Mouse (Mus musculus) stomach, embryonic 14.5 days (tissue): ENCODE measurements at regions not wholly inside any gene's neighbourhood (a gene's known extent, or its start where the extent isn't known, plus 50 kb on each side); places are given as distances from the start of the nearest gene placed in this dataset.

Source experiments
- ATAC-seq: fragments of 200-750 bp; cut with Nextera tagmentation; 2 replicates; pipeline ENCODE4 v1.8.0; 2017; ENCODE audit warnings: low read depth, moderate TSS enrichment; ENCODE audit not compliant: insufficient number of reproducible peaks, insufficient read depth, low FRiP score
- H3K27ac ChIP-seq: fragments of 300-500 bp; sonication (generic); 2 replicates; pipeline ENCODE4 v1.5.1; 2014; ENCODE audit warnings: mild to moderate bottlenecking, low read length, moderate library complexity, mixed read lengths
- H3K27me3 ChIP-seq: fragments of 300-500 bp; sonication (generic); 2 replicates; pipeline ENCODE4 v1.6.1; 2014; ENCODE audit warnings: low read length, control low read depth, mixed read lengths; ENCODE audit not compliant: control insufficient read depth, insufficient read depth
- H3K36me3 ChIP-seq: fragments of 300-500 bp; sonication (generic); 2 replicates; pipeline ENCODE4 v1.6.1; 2014; ENCODE audit warnings: mild to moderate bottlenecking, control low read depth, low read length, moderate library complexity, mixed read lengths; ENCODE audit not compliant: control insufficient read depth, insufficient read depth
- H3K4me1 ChIP-seq: fragments of 300-500 bp; sonication (generic); 2 replicates; pipeline ENCODE4 v1.6.1; 2014; ENCODE audit warnings: low read length, control low read depth, mixed read lengths; ENCODE audit not compliant: control insufficient read depth, insufficient read depth
- H3K4me2 ChIP-seq: fragments of 300-500 bp; sonication (generic); replicated peaks from 2 replicates; pipeline ENCODE4 v1.6.1; 2014; ENCODE audit warnings: low read depth, low read length, control low read depth
- H3K4me3 ChIP-seq: fragments of 300-500 bp; sonication (generic); 2 replicates; pipeline ENCODE4 v1.5.1; 2014; ENCODE audit warnings: low read depth, low read length, control low read depth
- H3K9ac ChIP-seq: fragments of 300-500 bp; sonication (generic); replicated peaks from 2 replicates; pipeline ENCODE4 v1.6.1; 2014; ENCODE audit warnings: low read depth, mild to moderate bottlenecking, control low read depth, low read length, moderate library complexity, mixed read lengths
- H3K9me3 ChIP-seq: fragments of 300-500 bp; sonication (generic); 2 replicates; pipeline ENCODE4 v1.6.1; 2016; ENCODE audit warnings: low read depth, low read length, control low read depth; ENCODE audit not compliant: control insufficient read depth
- WGBS: fragments of 180-500 bp; shearing (Covaris S2); extraction: QIAGEN DNeasy Blood & Tissue Kit; methylation state at CpG from one replicate; pipeline ENCODE4 v1.1.7; 2014; 5-methylcytosine and 5-hydroxymethylcytosine counted together

DNA sequence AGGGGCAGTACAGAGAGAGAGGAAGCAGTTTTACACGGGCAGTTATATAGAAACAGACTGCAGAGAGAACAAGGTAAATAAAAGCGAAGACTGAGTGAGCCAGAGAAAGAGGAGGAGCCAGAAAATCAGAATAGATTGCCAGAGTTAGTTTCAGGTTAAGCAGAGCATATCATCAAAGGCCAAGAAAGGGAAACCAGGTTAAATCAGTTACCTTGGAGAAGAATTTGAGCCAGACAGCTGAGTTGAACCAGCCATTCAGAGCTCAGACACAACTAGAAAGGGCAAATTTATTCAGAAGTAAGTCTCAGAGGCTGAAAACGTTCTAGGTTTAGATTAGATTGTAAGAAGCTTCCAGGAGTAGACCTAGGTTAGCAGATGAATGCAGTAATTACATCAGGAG, 858.6 kb downstream of the Adgrl3 start:
- Histone ChIP-seq H3K9ac (no peak overlapping the region), H3K27ac (no peak overlapping the region), H3K27me3 (no peaks in the 10 kb centered on the region), H3K36me3 (no peaks in the 10 kb centered on the region), H3K4me3 (no peak overlapping the region), H3K4me2 (no peak overlapping the region), H3K9me3 (no peaks in the 10 kb centered on the region), H3K4me1 (no peaks in the 10 kb centered on the region)
- no peak for ATAC-seq
- WGBS, result 56% methylated on average over 3 of the region's 3 CpGs

DNA sequence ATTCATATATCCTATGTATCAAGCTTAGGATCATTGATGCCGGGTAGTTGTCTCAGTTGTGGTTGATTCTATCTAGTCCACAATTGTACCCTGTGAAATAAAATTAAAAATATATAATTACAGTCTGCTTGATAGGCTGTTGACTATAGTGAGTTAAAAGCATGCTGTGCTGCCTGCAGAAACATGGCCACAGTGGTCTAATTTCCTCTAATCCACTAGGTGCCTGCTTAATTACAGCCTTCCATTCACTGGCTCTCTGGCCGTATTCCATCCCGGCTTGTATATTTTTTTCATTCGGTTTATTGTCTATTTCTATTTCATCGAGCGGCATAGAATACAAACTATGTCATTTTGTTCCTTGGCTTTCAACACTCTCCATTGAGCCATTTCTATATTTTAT, 873.4 kb downstream of the Adgrl3 start:
- Histone ChIP-seq H3K36me3 (no peaks in the 10 kb centered on the region), H3K27ac (no peak overlapping the region), H3K4me2 (no peak overlapping the region), H3K9ac (no peak overlapping the region), H3K4me1 (no peaks in the 10 kb centered on the region), H3K27me3 (no peaks in the 10 kb centered on the region), H3K9me3 (no peaks in the 10 kb centered on the region), H3K4me3 (no peak overlapping the region)
- ATAC-seq, result no peak
- WGBS, result 91% methylated on average over 6 of the region's 6 CpGs

DNA sequence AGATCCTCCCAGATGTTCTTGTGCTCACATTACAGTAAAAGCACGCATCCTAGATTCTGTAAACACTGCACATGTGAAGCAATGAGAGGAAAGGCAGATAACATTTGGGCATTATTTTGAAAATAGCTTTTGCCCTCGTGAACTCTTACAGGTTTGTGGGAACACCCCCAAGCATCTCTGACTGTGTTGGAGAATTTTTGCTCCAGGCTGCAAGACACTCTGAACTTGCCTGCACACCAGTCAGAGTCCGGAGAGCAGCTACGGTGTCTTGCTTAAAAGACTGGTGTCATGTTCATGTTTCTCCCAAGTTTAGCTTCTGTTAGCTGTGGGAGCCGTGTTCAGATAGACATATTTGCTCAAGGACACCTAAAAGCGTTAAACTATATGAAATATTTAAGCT, 889.4 kb downstream of the Adgrl3 start:
- Histone ChIP-seq H3K27me3 (no peaks in the 10 kb centered on the region), H3K4me3 (no peak overlapping the region), H3K4me2 (no peak overlapping the region), H3K9me3 (no peaks in the 10 kb centered on the region), H3K9ac (no peak overlapping the region), H3K27ac (no peak overlapping the region), H3K36me3 (no peaks in the 10 kb centered on the region), H3K4me1 (no peaks in the 10 kb centered on the region)
- WGBS, result 43% methylated on average over 6 of the region's 6 CpGs
- no peak for ATAC-seq

DNA sequence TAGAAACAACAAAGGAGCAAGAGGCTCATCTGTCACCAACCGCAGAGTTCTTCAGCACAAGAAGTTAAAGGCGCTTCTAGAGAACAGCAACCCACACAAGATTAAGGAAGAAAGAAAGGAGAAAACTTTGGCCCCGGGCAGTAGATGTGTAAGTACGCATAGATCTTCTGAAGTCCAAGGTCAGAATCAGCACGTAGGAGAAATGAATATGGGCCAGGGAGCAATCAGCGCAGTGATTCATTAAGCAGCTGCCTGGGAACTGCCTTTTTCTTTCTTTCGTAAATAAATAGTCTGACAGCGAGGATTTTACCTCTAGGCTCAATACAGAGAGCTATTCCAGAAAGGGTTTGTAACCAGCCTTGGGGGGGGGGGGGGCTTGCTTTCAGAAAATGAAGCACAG, 890.0 kb downstream of the Adgrl3 start:
- ATAC-seq, result 0 out of 2 replicates have a peak, but pooled peaks have one; percentile 46
- 24% methylated on average over 8 of the region's 8 CpGs for WGBS
- no peak overlapping the region for H3K4me2 ChIP-seq

DNA sequence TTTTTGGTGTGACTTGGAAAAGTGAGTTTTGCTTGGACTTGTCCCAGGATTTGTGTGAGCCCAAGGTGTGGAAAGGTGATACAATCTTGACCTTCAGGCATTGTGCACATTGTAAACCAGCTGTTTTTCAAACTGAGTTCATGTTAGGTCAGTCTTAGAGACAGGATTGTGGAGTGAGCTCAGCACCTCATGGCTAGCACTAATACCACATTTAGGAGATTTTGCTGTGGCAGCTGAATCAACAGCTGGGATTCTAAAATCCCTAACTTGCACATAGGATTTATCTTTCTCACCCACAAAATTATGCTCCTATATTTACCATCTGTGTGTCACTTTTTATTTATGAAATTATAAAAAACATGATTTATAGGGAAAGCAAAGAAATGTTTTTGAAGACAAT, 896.7 kb downstream of the Adgrl3 start:
- no peaks in the 10 kb centered on the region for H3K4me1 ChIP-seq
- H3K4me2 ChIP-seq, result no peak overlapping the region
- H3K9me3 ChIP-seq, result no peaks in the 10 kb centered on the region
- H3K9ac ChIP-seq, result no peak overlapping the region
- H3K36me3 ChIP-seq, result no peaks in the 10 kb centered on the region
- H3K4me3 ChIP-seq, result no peak overlapping the region
- H3K27ac ChIP-seq, result no peak overlapping the region
- ATAC-seq, result no peak
- H3K27me3 ChIP-seq, result no peaks in the 10 kb centered on the region

More for the DNA sequence above, 890.0 kb downstream of the Adgrl3 start:
- no peak overlapping the region for H3K9ac ChIP-seq
- H3K4me3 ChIP-seq, result no peak overlapping the region
- H3K27ac ChIP-seq, result no peak overlapping the region; the same call in 1 of the 2 replicates
- H3K36me3 ChIP-seq, result no peaks in the 10 kb centered on the region
- H3K9me3 ChIP-seq, result no peaks in the 10 kb centered on the region
- H3K4me1 ChIP-seq, result no peaks in the 10 kb centered on the region
- H3K27me3 ChIP-seq, result no peaks in the 10 kb centered on the region

DNA sequence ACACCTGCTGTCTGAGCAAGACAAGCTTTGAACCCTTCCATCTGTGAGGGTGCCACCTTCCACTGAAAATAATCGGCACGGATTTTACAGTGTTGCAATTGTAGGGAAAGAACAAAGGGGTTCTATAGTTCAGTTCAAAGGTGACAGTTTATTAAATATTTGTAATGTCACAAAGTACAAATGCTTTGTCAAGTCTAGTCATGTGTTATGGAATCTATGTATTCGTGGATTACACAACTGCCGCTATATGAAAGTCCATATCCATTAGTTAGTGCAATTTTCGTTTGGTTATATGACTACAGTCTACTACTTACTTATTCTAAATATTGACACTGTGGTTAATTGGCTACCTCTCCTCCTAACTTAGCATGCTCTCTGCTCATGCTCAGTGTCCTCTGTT, 920.9 kb downstream of the Adgrl3 start:
- Histone ChIP-seq H3K4me3 (no peak overlapping the region), H3K9me3 (no peaks in the 10 kb centered on the region), H3K36me3 (no peaks in the 10 kb centered on the region), H3K4me1 (no peaks in the 10 kb centered on the region), H3K4me2 (no peak overlapping the region), H3K27ac (no peak overlapping the region), H3K9ac (no peak overlapping the region), H3K27me3 (no peaks in the 10 kb centered on the region)
- ATAC-seq, result no peak
- 64% methylated on average over 5 of the region's 5 CpGs for WGBS

DNA sequence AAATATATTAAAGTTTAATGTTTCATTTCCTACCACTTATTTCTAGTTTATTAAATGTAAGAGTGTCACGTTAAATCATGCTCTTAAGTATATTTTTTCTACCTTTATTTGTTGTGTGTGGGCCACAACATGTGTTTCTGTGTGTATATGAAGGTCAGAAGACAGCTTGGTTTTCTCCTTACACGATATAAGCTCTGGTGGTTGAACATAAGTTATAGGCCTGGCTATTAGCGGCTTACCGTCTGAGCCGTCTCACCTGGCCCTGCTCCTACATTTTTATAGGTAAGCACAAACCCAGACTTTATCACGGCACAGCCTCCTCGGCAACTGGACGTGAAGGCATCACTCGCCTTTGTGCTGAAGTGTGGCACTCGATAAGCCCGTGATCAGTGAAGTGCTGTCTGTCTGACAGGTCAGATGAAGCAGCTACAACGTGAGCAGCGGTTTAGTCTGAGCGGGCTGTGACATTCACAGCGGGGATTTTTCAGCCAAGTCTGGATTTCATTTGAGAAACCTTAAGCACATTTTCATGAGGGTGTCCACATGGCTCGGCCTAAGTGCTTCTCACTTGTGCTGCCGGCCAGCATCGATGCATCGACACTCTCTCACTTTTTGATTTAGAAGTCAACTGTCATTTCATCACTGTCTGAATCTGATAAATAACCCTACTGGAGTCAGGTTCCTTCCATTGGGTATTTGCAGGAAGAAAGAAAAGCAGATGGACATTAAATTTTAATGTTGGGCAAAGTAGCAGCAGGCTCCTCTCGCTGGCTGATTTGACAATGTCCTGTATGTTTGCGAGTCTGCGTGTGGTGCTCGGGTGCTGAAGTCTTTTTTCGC, 950.0 kb downstream of the Adgrl3 start:
- no peak for ATAC-seq
- H3K4me1 ChIP-seq, result no peaks in the 10 kb centered on the region
- no peak overlapping the region for H3K4me2 ChIP-seq
- no peak overlapping the region for H3K9ac ChIP-seq
- no peaks in the 10 kb centered on the region for H3K9me3 ChIP-seq
- no peak overlapping the region for H3K4me3 ChIP-seq
- no peaks in the 10 kb centered on the region for H3K27me3 ChIP-seq
- H3K36me3 ChIP-seq, result no peaks in the 10 kb centered on the region
- 77% methylated on average over 24 of the region's 24 CpGs for WGBS
- no peak overlapping the region for H3K27ac ChIP-seq

DNA sequence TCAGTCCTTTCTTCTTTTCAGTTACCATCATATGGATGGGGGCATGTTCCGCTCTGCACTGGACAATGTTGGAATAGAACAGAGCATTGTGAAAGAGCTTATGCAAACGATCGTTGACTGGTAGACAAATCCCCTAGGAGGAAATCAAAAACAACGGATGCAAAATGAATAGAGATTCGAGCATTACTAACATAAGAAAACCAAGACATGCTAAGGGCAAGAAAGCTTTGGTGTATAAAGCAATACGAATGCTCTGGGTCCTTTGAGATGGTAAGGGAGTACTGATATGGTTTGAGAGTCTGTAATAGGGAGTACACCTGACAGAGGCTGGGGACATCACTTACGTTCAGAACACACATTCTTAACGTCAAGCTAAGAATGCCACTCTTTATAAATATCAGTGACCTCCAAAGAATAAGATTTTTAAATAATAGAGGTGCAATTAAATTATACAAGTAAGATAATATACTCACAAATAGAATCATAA, 950.6 kb downstream of the Adgrl3 start:
- ATAC-seq, result no peak
- no peaks in the 10 kb centered on the region for H3K27me3 ChIP-seq

DNA sequence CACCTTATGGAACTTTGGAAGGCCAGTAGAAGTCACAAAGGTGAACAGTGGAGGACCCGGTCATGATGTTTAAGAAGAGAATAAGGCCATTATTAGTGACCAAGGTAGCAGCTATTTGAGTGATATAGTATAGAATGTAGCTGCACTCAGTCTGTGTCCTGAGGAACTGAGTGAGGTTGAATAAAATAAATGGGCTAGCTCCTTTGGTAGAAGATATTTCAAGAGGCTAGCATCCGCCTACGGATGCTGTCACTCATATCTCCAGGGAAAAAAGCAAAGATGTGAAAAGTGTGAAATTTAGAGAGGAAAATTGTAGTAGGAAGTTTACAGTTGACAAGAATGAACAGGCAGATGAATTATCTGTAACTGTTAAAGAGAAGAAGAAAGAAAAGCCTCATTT, 956.6 kb downstream of the Adgrl3 start:
- Histone ChIP-seq H3K27me3 (no peaks in the 10 kb centered on the region), H3K4me2 (no peak overlapping the region), H3K9me3 (no peaks in the 10 kb centered on the region), H3K9ac (no peak overlapping the region), H3K4me3 (no peak overlapping the region), H3K36me3 (no peaks in the 10 kb centered on the region), H3K4me1 (no peaks in the 10 kb centered on the region), H3K27ac (no peak overlapping the region)
- ATAC-seq, result no peak
- 91% methylated on average over 3 of the region's 3 CpGs for WGBS

More for the DNA sequence above, 950.6 kb downstream of the Adgrl3 start:
- no peak overlapping the region for H3K4me3 ChIP-seq
- H3K9me3 ChIP-seq, result no peaks in the 10 kb centered on the region
- H3K4me1 ChIP-seq, result no peaks in the 10 kb centered on the region
- H3K9ac ChIP-seq, result no peak overlapping the region
- H3K4me2 ChIP-seq, result no peak overlapping the region
- H3K27ac ChIP-seq, result no peak overlapping the region
- no peaks in the 10 kb centered on the region for H3K36me3 ChIP-seq
- 90% methylated on average over 8 of the region's 8 CpGs for WGBS
